Mouse (Mus musculus): Measurements from ENCODE around the gene Fstl4.

Gene Fstl4

DNA sequence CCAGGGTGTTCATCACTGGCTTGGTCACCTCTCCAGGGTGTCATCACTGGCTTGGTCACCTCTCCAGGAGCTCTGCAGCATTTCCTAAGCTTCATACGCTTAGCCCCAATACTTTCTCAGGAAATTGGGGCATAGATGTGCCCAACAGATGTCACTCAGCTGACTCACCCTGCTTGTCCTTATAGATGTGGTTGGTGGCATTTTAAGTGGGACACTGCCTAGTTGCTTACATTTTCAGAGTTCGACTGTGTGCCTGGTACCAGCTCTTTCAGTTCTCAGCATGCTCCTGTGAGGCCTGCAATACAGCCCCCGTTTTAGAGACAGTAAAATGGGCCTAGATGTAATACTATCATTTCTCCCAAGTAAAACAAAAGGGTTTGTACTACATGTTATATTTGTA lies 8.6 kb downstream of the Fstl4 start:
- DNase-seq (ENCODE audit: low spot score): no peak

- DNase-seq (ENCODE audit: low spot score): no peak
Observed at GRCm38 (mm10) chr11:52775291-52775690, 10.9 kb downstream of the Fstl4 start.

GRCm38 (mm10) chr11:52782426-52782825 lies 18.0 kb downstream of the Fstl4 start:
- no peak for DNase-seq (ENCODE audit: low spot score)

GRCm38 (mm10) chr11:52794331-52794730 lies 29.9 kb downstream of the Fstl4 start:
- no peak for DNase-seq (ENCODE audit: low spot score)

- no peak for DNase-seq (ENCODE audit: low spot score)
Observed at GRCm38 (mm10) chr11:52809542-52809941, 45.1 kb downstream of the Fstl4 start.

DNA sequence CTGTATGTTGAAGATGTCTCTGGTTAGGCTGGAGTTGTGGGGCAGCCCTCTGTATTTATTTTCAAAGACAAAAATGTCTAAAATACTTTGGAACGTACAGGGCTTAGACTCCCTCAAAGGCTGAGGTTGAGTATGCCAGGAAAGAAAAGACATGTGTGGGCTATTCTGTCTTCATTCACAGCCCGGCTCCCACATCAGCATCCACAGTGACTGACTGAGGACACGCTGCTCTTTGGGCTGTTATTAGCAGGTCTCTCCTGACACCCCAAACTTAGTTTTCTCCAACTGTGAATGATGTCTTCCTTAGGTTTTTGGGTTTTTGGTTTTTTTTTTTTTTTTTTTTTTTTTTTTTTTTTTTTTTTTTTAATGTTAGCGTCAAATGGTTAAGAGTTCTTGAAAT lies 51.6 kb downstream of the Fstl4 start:
- no peak for DNase-seq (ENCODE audit: low spot score)

- DNase-seq (ENCODE audit: low spot score): no peak
Observed at GRCm38 (mm10) chr11:52820336-52820905, 56.0 kb downstream of the Fstl4 start.

- DNase-seq (ENCODE audit: low spot score): no peak
Observed at GRCm38 (mm10) chr11:52826591-52826990, 62.2 kb downstream of the Fstl4 start.

- DNase-seq (ENCODE audit: low spot score): no peak
Observed at GRCm38 (mm10) chr11:52831631-52832310, 67.3 kb downstream of the Fstl4 start.

DNA sequence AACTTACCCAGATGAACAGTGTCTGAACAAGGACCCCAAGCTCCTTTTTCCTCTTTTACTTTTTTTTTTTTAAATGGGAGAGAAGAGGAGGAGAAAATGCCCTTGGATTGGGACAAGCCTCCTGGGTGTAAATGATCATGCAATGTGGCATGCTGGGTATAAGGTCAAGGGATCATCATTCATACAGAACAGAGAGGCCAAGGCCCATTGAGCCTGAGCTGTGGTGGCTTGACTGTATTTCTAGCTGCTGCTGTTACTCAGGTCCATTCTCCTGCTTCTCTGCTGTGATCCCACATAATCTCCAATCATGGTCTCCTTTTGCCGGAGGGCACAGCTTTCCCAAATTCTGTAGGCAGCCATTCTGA lies 67.9 kb downstream of the Fstl4 start:
- DNase-seq (ENCODE audit: low spot score): no peak

DNA sequence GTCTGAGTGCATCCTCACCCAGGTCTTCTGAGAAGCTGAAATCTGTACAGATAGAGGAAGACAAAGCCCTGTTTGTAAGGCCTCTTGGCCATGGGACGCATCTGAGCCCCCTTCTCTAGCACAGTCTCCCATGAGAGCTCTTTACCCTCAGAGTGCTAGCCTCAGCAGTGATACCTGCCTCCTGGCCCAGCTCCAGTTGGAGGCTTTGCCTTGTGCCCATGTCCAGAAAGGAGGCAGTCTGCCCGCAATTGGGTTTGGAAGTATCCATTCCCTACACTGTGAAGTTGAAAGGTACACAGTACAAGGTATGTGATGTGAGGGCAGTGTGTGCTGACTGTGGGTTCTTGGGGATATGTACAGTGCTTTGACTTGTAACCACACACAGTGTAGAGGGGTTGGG lies 84.3 kb downstream of the Fstl4 start:
- DNase-seq (ENCODE audit: low spot score): no peak

- no peak for DNase-seq (ENCODE audit: low spot score)
Observed at GRCm38 (mm10) chr11:52850071-52850470, 85.6 kb downstream of the Fstl4 start.

DNA sequence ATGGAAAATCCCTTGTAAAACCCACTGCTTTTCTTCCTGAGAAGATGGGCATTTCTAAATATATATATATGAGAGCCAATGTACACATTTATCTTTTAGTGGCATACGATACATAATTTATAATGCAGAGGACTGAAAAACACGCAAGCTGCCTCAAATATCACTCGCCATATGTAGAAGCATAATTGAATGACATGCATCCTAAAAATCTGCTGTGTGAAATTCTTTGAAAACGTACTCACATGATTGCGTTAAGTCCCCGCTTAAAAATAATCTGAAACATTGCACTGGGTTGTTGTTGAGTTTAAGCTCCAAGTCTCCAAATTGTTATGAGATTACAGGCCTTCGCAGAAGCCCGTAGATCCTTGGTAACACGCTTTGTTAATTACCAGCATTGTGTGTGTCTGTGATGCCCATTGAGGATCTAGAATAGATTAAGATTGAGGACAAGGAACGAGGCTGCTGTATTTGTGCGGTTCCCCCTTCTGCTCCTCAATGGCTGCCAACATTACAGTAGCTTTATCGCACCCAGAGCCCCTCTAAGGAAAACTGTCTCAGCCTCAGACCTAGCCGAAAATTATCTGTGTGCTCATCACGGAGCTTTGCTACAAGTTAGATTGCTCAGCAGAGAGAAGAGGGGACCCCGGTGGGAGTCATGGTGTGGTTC lies 108.5 kb downstream of the Fstl4 start:
- DNase-seq (ENCODE audit: low spot score): no peak

GRCm38 (mm10) chr11:52875916-52876765 lies 111.7 kb downstream of the Fstl4 start:
- no peak for DNase-seq (ENCODE audit: low spot score)

DNA sequence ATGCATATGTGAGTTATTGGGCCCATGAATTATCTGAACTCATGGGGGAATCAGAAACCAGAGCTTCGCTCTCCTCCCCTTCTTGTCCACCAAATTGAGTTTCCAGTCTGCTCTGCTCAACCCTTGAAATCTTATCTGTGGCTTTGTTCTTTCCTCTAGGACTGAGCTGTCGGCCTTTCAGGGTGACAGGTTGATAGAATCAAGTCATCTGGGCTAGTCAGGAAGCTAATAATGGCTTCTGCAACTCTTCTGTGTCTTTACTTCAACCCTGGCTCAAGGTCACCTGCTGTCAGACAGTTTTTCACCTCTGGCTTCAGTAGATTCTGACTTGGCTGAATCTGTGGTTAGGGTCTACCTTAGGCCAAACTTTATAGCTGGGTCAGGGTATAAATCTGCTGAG lies 113.2 kb downstream of the Fstl4 start:
- DNase-seq (ENCODE audit: low spot score): no peak

DNA sequence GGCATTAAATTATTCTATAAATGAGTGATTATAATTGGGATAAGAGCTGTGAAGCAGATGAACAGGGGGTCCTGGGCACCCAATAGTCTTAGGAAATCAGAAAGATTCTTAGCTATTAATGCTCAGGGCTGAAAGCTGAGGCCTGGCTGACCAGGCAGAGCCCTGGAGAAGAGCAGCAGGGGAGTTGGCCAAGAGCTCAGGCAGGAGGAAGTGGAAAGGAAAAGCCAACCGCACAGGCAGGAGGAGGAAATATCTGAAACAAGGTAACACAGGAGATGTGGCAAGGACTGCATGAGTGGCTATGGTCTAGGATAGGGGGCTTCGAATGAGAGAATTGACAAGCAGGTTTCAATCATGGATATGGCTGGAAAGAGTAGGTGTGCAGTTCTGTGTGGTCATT lies 115.5 kb downstream of the Fstl4 start:
- DNase-seq (ENCODE audit: low spot score): no peak

GRCm38 (mm10) chr11:52886559-52887303 lies 122.3 kb downstream of the Fstl4 start:
- DNase-seq (ENCODE audit: low spot score): no peak

GRCm38 (mm10) chr11:52888150-52888549 lies 123.7 kb downstream of the Fstl4 start:
- DNase-seq (ENCODE audit: low spot score): no peak

DNA sequence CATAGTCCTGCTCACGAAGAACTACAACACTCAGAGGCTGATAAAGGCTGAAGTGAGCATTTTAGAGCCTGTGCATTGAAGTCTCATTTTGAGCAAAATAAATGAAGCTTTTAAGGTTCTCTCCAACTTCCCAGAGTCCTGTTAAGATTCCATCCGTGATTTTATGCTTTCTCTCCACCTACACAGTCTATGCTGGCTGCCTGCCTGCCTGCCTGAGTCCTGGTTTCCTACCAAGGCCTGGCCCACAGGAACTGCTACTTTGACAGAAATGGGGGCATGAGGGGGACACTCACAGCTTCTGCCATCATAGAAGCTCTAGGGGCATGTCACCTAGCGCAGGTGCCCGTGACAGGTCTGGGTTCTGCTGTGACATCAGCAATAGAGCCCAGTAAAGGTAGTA lies 125.1 kb downstream of the Fstl4 start:
- no peak for DNase-seq (ENCODE audit: low spot score)

- no peak for DNase-seq (ENCODE audit: low spot score)
Observed at GRCm38 (mm10) chr11:52890156-52890555, 125.7 kb downstream of the Fstl4 start.

- no peak for DNase-seq (ENCODE audit: low spot score)
Observed at GRCm38 (mm10) chr11:52904101-52904500, 139.7 kb downstream of the Fstl4 start.

DNA sequence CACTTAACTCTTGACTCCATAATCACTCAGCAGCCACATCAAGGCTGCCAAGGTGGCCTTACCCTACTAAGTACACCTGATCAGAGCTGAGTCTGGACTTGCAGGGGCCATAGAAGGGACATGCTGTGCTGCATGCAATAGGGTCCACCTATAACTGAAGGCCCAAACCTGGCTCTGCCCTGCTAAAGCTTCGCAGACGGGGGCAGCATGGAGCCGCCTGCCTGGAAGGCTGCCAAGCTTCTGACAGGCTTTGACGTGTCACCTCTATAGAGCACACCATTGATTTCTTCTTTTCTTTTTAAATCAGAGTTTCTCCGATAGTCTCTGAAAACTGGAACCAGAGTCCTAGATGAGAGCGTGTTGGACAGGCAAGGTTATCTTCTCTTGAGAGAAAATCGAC lies 146.4 kb downstream of the Fstl4 start:
- no peak for DNase-seq (ENCODE audit: low spot score)

Measured in ovary, postnatal 14 days (tissue).